Mouse (Mus musculus) layer of hippocampus, postnatal 10 days (tissue): Measurements from ENCODE around the gene Ppp2r5c. TPM values are rescaled to one million over a fixed set of nuclear protein-coding genes. Genes with fewer than 3 reads are reported as not detected.

ENCODE experiments used
- DNase-seq, 2 experiments: peaks; one replicate each; pipeline ENCODE4 v3.0.0; 2021; ENCODE audit warnings: low spot score in 2 of 2
- long read RNA-seq: library from polyadenylated mRNA; stranded (forward); transcript quantifications from one replicate; pipeline ENCODE4 v2.0.0, GENCODE M21; 2023
- total RNA-seq, 2 experiments: library from RNA; stranded (reverse); gene quantifications; 2 replicates each; pipeline ENCODE4 v1.2.3; 2021

Gene Ppp2r5c
- 100 to 1,000 TPM; 247 to 251 TPM for total RNA-seq
- long read RNA-seq, transcript Ppp2r5c-205 (12 exons, 2,367 nt) = major isoform, 11 of 82 reads
- long read RNA-seq, partial matches to known transcripts = 12 of 82 reads
- long read RNA-seq, other reads (novel, unspliced or antisense) = 59 of 82 reads

- DNase-seq = peak; percentile 92 to 96
These were observed at the start of gene Ppp2r5c for GRCm38 (mm10) chr12:110446290-110447170. Gene Ppp2r5c (plus strand): TSS chr12:110447120.

- DNase-seq = peak; percentile 85 to 87
These were observed 48.6 kb upstream of the Ppp2r5c start for GRCm38 (mm10) chr12:110398351-110398750.

GRCm38 (mm10) chr12:110399161-110399560 is 47.8 kb upstream of the Ppp2r5c start:
- DNase-seq = no peak

- no peak for DNase-seq
These were observed 46.0 kb upstream of the Ppp2r5c start for GRCm38 (mm10) chr12:110400936-110401335.

GRCm38 (mm10) chr12:110401871-110402270 is 45.0 kb upstream of the Ppp2r5c start:
- no peak for DNase-seq

GRCm38 (mm10) chr12:110416244-110416643 is 30.7 kb upstream of the Ppp2r5c start:
- peak in 1 of 2 experiments; percentile 36 for DNase-seq

- DNase-seq = no peak
These were observed 29.6 kb upstream of the Ppp2r5c start for GRCm38 (mm10) chr12:110417023-110417986.

GRCm38 (mm10) chr12:110417987-110418734 is 28.8 kb upstream of the Ppp2r5c start:
- no peak for DNase-seq

GRCm38 (mm10) chr12:110418735-110419350 is 28.1 kb upstream of the Ppp2r5c start:
- DNase-seq = peak; percentile 39 to 55

GRCm38 (mm10) chr12:110419879-110420278 is 27.0 kb upstream of the Ppp2r5c start:
- no peak for DNase-seq

GRCm38 (mm10) chr12:110421361-110421760 is 25.6 kb upstream of the Ppp2r5c start:
- no peak for DNase-seq

GRCm38 (mm10) chr12:110424008-110424704 is 22.8 kb upstream of the Ppp2r5c start:
- no peak for DNase-seq

- no peak for DNase-seq
These were observed 20.4 kb upstream of the Ppp2r5c start for GRCm38 (mm10) chr12:110426417-110427010.

- DNase-seq = no peak
These were observed 17.5 kb upstream of the Ppp2r5c start for GRCm38 (mm10) chr12:110429340-110429973.

- DNase-seq = no peak
These were observed 16.9 kb upstream of the Ppp2r5c start for GRCm38 (mm10) chr12:110429990-110430389.

GRCm38 (mm10) chr12:110431805-110432204 is 15.1 kb upstream of the Ppp2r5c start:
- peak in 1 of 2 experiments; percentile 32 for DNase-seq

GRCm38 (mm10) chr12:110436638-110437366 is 10.1 kb upstream of the Ppp2r5c start:
- no peak for DNase-seq

GRCm38 (mm10) chr12:110437367-110437703 is 9.6 kb upstream of the Ppp2r5c start:
- DNase-seq = no peak
